Mouse (Mus musculus) c-Kit-positive CD71-negative TER-119-negative erythroid progenitor cells, embryonic 14.5 days (primary cell): ENCODE measurements at regions not wholly inside any gene's neighbourhood (a gene's known extent, or its start where the extent isn't known, plus 50 kb on each side); places are given as distances from the start of the nearest gene placed in this dataset.

Experiments
- DNase-seq: peaks from one replicate; pipeline ENCODE4 v3.0.0-alpha.2; 2013; ENCODE audit warnings: low read depth

DNA sequence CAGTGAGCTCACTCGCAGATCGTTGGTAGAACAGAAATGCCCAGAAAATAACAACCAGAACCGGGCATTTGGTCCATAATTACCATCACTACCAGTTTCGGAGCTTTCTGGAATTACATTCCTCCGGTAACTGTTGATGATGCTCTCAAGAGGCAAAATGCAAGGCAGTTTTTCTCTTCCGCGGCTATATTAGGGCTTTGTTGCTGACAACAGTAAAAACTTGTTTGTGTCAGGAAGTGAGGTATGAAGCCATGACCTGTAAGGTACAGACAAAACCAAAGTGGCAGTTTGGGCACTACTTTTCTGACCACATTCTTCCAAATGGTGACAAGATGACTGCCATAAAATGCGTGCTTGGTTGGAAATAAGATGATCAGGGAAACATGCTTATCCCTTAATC is 179.7 kb upstream of the Mkln1 start:
- no peak for DNase-seq

GRCm38 (mm10) chr6:31219736-31220135 is 178.8 kb upstream of the Mkln1 start:
- no peak for DNase-seq

DNA sequence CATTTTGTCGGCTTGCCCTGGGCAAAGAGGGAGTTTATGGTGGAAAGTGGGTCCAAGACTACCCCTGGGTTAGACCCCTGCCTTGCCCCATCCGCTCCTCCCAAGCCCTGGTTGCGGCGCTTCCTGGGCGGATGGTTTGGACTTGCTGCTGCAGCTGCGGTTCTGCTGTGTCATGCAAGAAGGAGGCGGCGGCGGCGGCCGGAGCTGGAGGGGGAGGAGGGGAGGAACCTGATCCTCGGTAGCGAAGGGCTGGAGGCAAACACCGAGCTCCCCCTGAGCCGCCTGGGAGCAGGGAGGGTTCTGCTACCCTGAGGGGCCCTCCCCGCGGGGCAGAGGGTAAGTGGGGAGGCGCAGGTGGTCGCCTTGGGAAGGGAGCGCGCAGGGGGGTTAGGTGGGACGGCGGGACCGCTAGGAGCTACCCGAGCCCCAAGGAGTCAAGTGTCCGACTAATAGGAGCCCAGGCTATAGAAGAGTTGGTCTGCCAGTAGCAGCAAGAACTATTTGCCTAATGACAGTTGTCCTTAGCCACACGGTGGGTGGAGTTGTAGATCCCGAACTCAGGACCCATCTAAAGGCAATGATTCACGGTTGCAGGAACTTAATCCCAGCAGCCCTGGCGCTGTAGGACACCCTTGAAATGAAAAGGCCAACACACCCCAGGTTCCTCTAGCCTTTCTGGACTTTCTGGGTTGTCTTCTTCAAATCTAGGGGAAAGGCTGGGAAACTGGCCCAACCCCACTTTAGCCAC is 178.2 kb upstream of the Mkln1 start:
- no peak for DNase-seq

DNA sequence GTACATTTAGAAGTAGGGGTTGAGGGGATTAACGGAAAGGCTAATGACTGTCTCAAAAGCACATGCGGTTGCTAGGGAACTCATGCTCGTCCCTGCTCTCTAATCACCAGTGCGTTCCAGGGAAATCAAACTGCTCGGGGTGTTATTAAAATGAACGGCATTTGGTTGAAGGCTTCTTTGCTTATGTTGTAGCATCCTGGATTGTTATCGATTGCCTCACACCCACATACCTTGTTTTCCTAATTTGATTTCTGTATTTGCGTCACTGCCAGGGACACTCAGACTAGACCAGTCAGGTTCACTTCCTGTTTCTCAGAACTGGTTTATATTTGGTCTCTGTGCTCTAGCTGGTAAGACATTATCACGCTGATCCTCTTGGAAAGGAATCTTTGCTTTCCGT is 177.0 kb upstream of the Mkln1 start:
- no peak for DNase-seq

- no peak for DNase-seq
Measured at GRCm38 (mm10) chr6:31222024-31222579, 176.4 kb upstream of the Mkln1 start.

- DNase-seq, result no peak
Measured at GRCm38 (mm10) chr6:31227406-31227805, 171.1 kb upstream of the Mkln1 start.

GRCm38 (mm10) chr6:31228061-31228460 is 170.5 kb upstream of the Mkln1 start:
- no peak for DNase-seq

DNA sequence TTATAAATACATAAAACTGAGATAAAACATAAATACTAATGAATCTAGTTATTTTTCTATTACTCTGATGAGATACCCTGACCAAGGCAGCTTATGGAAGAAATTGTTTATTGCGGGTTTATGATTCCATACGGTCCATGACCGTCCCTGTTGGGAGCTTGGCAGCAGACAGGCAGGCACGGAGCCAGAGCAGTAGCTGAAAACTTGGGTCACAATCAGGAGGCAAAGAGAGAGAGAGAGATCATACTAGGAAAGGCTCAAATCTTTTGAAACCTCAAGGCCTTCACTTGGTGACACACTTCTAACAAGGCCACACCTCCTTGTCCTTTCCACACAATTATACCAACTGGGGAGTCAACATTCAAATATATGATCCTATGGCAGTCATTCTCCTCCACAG is 166.7 kb upstream of the Mkln1 start:
- no peak for DNase-seq

GRCm38 (mm10) chr6:31233252-31233993 is 165.1 kb upstream of the Mkln1 start:
- no peak for DNase-seq

DNA sequence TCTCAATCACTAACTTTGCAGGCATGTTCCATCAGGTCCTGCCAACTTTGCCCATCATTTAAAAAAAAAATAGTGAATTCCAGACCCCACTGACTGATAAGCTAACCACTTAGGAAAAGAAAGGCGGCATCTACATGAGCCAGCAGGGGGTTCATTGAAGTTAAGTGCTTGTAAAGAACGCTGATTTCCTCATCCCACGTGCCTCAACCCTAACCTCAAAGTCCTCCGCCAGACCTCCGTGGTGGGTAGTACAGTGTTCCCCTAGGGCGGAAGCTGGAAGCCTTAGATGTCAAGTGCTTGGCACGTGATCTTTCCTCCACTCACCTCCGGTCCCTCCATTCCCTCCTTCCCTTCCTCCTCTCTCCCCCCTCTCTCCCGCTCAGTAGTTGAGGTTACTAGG is 158.5 kb upstream of the Mkln1 start:
- DNase-seq, result no peak

GRCm38 (mm10) chr6:31250526-31250925 is 148.0 kb upstream of the Mkln1 start:
- DNase-seq, result no peak

DNA sequence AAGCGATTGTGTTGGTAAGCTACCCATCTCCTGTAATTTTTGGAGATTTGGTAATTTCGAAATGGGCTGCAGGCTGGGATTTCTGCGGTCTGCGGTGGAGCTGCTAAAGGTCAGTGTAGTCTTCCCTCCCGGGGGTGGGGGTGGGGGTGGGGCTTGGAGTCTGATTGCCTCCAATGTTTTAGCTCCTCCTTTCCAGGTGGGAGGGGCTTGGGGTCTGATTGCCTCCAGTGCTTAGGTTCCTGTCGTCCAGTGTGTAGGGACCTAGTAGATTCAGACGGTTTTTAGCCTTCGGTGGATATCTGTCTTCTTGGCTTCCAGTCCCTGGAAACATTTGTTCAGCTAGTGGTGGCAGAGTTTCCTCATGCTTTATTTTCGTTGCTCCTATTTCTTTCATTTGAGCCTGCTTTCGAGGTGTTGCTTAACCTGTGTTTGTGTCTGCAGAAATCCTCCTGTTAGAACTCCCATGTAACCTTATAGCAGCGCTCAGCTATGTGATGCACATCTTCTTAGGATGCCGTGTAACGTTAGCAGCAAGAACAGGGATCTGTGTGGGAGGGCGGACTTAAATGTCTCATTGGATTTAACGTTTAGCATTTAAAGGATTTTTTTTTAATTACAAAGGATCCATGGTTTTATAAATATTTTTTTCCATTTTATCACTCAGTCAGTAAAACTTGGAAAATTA is 145.1 kb upstream of the Mkln1 start:
- DNase-seq, result peak; percentile 24

DNA sequence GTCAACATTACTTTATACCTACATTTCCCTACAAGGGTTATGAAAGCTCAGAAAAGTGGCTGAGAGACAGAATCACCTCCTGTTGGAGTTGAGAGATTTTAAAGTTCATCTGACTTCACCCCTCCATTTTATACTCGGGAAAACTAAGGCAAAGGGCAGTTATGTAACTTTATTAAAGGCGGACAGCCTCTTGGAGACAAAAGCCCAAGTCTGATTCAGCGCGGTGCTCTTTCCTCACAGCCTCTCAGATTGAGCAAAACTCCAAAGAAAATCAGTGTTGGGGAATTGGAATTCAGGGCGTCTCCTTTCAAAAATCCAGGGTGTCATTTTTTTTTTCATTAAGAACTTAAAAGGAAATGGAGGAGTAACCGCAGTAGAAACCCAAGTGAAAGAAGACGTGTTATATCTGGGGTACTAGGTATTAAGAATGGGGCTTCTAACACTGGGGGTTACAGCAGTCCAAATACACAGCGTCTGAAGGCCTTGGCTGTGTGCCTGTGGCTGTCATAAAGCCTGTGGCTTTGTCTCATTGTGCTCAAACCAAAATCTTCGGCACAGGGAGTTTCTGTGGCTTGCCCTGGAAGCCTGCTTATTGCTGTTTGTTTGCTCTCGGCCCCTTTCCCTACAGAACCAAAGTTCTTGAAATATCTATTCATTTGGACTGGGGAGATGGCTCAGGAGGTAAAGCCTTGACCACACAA is 137.7 kb upstream of the Mkln1 start:
- DNase-seq, result no peak

DNA sequence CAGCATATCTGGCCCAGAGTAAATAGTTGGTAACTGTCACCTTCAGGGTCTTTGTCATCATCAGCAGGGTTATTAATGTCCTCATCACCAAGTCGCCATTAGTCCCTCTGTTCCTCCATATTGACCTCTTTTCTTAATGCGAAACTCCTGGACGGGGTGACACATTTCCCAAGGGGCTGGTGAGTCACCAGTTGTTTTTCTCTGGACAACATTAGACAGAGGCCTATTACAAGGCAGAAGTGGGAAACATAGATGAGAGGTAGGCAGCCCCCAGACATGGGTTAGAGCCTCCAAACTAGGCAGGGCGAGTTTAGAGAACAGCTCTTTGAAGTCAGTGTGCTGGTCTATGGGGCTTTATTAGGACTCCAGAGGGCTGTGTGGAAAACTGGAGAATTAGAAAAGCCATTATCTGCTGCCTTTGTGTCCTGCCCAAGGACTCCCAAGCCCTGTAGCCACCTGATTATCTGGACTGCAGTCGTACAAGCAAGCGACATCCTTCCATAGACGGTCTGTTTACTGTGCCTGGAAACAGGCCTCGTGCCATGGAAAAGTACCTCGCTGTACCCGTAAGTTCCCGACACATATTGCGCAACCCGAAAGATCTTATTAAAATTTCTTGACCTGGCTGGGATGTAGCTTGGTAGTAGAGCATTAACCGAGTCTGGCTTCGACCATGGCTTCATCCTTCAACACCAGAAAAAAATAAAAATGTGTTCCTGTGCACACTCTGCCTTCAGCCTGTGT is 136.6 kb upstream of the Mkln1 start:
- no peak for DNase-seq

DNA sequence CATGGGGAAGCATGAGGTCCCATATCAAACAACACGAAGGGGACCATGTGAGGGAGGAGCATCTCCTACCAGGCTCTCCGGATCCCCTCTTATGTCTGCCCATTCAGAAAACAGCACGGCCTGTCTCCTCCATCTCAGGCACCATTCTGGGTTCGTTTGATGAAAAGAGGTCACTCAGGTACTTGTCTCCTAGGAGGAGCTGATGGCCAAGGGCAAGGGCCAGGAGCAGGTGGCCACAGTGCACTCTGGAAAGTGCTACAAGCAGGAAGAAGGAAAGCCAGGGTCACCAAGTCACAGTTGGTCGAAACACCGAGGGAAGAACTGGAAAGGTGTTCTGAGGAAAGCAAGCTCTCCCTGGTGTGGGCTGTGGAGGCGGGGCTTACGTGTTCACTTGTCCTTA is 135.9 kb upstream of the Mkln1 start:
- no peak for DNase-seq

- no peak for DNase-seq
Measured at GRCm38 (mm10) chr6:31263821-31264220, 134.7 kb upstream of the Mkln1 start.

DNA sequence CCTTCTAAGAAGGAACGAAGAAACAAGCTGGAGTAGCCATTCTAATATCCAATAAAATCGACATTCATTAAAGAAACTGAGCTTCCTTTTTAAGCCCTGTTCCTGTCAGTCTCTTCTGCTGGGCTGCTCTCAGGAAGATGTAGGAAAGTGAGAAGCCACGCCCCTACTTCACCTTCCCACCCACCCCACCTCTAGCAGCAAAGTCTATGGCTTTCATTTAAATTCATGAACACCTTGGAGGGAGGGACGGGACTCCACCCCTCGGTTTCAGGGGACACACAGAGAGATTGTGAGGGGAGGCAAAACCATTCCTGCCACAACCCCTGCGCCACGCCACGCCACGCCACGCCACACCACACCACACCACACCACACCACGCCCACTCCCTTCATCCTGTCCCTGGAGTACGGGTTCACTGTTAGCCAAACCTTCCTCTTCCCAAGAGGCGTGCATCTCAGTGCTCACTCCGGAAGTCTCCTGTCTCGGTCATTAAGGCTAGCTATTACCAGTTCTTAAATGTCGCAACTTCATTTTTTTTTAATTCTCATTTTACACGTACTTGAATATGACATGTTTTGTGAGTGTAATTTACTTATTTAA is 132.0 kb upstream of the Mkln1 start:
- DNase-seq, result no peak

DNA sequence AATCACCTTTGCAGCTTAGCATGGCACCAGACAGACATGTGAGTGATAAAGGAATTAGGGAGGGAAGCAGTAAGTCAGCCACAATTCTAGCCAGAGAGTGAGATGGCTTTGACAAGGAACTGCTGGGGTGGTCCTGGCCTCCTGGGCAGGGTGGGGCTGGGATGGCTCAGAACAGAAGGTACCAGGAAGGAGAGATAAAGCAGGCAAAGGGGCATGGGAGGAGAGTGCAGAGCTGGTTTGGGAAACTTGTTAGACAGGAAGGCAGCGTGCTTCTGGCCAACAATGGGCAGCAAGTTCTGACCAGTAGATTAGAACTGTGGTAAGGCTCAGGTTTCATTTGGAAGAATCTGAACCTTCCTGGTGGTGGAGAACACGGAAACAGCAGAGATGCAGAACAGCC is 130.5 kb upstream of the Mkln1 start:
- no peak for DNase-seq

- DNase-seq, result no peak
Measured at GRCm38 (mm10) chr6:31273816-31274215, 124.7 kb upstream of the Mkln1 start.

DNA sequence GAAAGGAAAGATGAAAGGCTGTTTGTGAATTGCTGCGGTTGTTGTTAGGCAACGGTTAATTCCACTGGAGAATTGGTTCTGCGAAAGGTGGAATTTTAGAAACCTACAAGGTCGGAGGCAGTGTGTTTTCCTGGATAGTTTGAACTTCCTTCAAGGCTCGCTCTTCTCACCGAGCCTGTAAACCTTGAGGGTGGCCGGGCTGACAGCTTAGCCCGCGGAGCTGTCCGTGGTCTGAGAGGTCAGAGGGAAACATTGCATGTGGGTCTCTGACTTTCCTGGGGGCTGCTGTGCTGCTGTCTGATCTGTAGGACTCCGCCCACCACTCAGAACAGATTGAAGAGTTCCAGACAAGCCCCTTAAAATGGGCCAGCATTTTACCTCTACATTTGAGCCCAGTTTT is 124.3 kb upstream of the Mkln1 start:
- DNase-seq, result no peak

- DNase-seq, result no peak
Measured at GRCm38 (mm10) chr6:31277792-31278191, 120.7 kb upstream of the Mkln1 start.
